Mouse (Mus musculus) spleen, adult 2 months (tissue): ENCODE results near the gene Taco1.

Experiments used
- CTCF ChIP-seq: fragments of 200-500 bp; IDR thresholded peaks from 2 replicates; pipeline ENCODE4 v1.5.1; 2011; ENCODE audit warnings: mild to moderate bottlenecking, inconsistent platforms; ENCODE audit not compliant: insufficient read depth, insufficient read length, insufficient replicate concordance; ENCODE audit errors: extremely low read depth
- POLR2A ChIP-seq: fragments of 200-500 bp; IDR thresholded peaks from 2 replicates; pipeline ENCODE4 v1.6.1; 2011; ENCODE audit warnings: low read depth, low read length, inconsistent platforms

- TF ChIP-seq CTCF (no peak), POLR2A (no peak)
Measured at GRCm38 (mm10) chr11:106098223-106098622, 32.4 kb downstream of the Taco1 start.
